ENCODE assay signal across 8 mouse cellular contexts in genomic region chr5:52189664-52190365, GRCm38 (mm10). TPM values are rescaled to one million over a fixed set of nuclear protein-coding genes. Genes with fewer than 3 reads are reported as not detected.
DNase-seq lines count a peak whose midpoint lies in the region; ATAC-seq and TF ChIP-seq lines count a peak whose summit lies in the region.

No protein-coding gene starts in this region.

- peak overlapping the region; percentile 92 for H3K27ac ChIP-seq in forebrain, embryonic 16.5 days (ENCODE audit: low read length)
- peak overlapping the region; percentile 84 for H3K27ac ChIP-seq in hindbrain, embryonic 11.5 days (ENCODE audit: low read depth, low read length)
- H3K27ac ChIP-seq in limb, embryonic 12.5 days = peak overlapping the region; percentile 95
- peak overlapping the region; percentile 91 for H3K27ac ChIP-seq in midbrain, embryonic 12.5 days (replicated peaks)
- H3K27ac ChIP-seq in spleen, adult 2 months (ENCODE audit: insufficient read depth, low read length) = peak overlapping the region; percentile 90

- no peak; the same call in 1 of the 2 replicates for TF ChIP-seq POLR2A in spleen, adult 2 months (IDR thresholded peaks at IDR 0.05; ENCODE audit: low read depth, low read length)

- peaks cover 27% of the 10 kb centered on the region for H3K4me1 ChIP-seq in forebrain, embryonic 16.5 days (replicated peaks; ENCODE audit: control insufficient read depth, insufficient read depth, low read length)
- peaks cover 3% of the 10 kb centered on the region; the same call in 1 of the 2 replicates for H3K4me1 ChIP-seq in hindbrain, embryonic 11.5 days (replicated peaks; ENCODE audit: control insufficient read depth, insufficient read depth, low read length)
- H3K4me1 ChIP-seq in limb, embryonic 12.5 days (replicated peaks) = peaks cover 18% of the 10 kb centered on the region
- H3K4me1 ChIP-seq in midbrain, embryonic 12.5 days = peaks cover 28% of the 10 kb centered on the region
- peaks cover 9% of the 10 kb centered on the region; the same call in 1 of the 2 replicates for H3K4me1 ChIP-seq in spleen, adult 2 months (ENCODE audit: control insufficient read depth, insufficient read depth, insufficient read length)

- under 1% methylated on average over 63 of the region's 63 CpGs for WGBS in forebrain, embryonic 16.5 days
- under 1% methylated on average over 54 of the region's 63 CpGs for WGBS in hindbrain, embryonic 11.5 days
- under 1% methylated on average over 63 of the region's 63 CpGs for WGBS in limb, embryonic 12.5 days
- WGBS in midbrain, embryonic 12.5 days = under 1% methylated on average over 45 of the region's 63 CpGs
- 1% methylated on average over 62 of the region's 63 CpGs for whole genome bisulfite sequencing in spleen, adult 2 months

- H3K4me2 ChIP-seq in forebrain, embryonic 16.5 days (ENCODE audit: low read length) = peak overlapping the region; percentile 95
- peak overlapping the region; percentile 68 for H3K4me2 ChIP-seq in hindbrain, embryonic 11.5 days (replicated peaks; ENCODE audit: low read depth, low read length)
- peak overlapping the region; percentile 84 for H3K4me2 ChIP-seq in limb, embryonic 12.5 days
- H3K4me2 ChIP-seq in midbrain, embryonic 12.5 days (replicated peaks) = peak overlapping the region; percentile 77

- intact Hi-C loops in heart, postnatal 25 days (cut with DNase I) = loop anchor here (10.0 kb wide), 1 partner anchor 285 kb away; the partner anchor contains the start of gene Ccdc149

- peak overlapping the region; percentile 96 for H3K4me3 ChIP-seq in forebrain, embryonic 16.5 days (replicated peaks; ENCODE audit: low read length)
- peak overlapping the region; percentile 96 for H3K4me3 ChIP-seq in hindbrain, embryonic 11.5 days (ENCODE audit: low read depth, low read length)
- H3K4me3 ChIP-seq in limb, embryonic 12.5 days (replicated peaks) = peak overlapping the region; percentile 96
- peak overlapping the region; percentile 98 for H3K4me3 ChIP-seq in midbrain, embryonic 12.5 days
- H3K4me3 ChIP-seq in spleen, adult 2 months (ENCODE audit: extremely low read depth, insufficient read depth, insufficient read length) = peak overlapping the region; percentile 91

- H3K9me3 ChIP-seq in forebrain, embryonic 16.5 days (ENCODE audit: control insufficient read depth, low read length) = no peaks in the 10 kb centered on the region
- no peaks in the 10 kb centered on the region for H3K9me3 ChIP-seq in hindbrain, embryonic 11.5 days (ENCODE audit: control insufficient read depth, low read length)
- H3K9me3 ChIP-seq in limb, embryonic 12.5 days = no peaks in the 10 kb centered on the region
- no peaks in the 10 kb centered on the region for H3K9me3 ChIP-seq in midbrain, embryonic 12.5 days

- ATAC-seq in forebrain, embryonic 16.5 days = peak; percentile 82
- peak; percentile 87 for ATAC-seq in hindbrain, embryonic 11.5 days (ENCODE audit: low FRiP score)
- peak; percentile 84 for ATAC-seq in limb, embryonic 12.5 days (ENCODE audit: insufficient number of reproducible peaks, insufficient read depth, low FRiP score, low TSS enrichment, low read depth)
- ATAC-seq in midbrain, embryonic 12.5 days (ENCODE audit: low FRiP score, low read depth) = peak; percentile 86

- TF ChIP-seq CTCF in spleen, adult 2 months (IDR thresholded peaks at IDR 0.05; ENCODE audit: extremely low read depth, insufficient read depth, insufficient read length, insufficient replicate concordance) = no peak

- no peaks in the 10 kb centered on the region for H3K36me3 ChIP-seq in forebrain, embryonic 16.5 days (ENCODE audit: control insufficient read depth, insufficient read depth)
- H3K36me3 ChIP-seq in hindbrain, embryonic 11.5 days (ENCODE audit: control insufficient read depth, insufficient read depth, low read length) = no peaks in the 10 kb centered on the region
- no peaks in the 10 kb centered on the region for H3K36me3 ChIP-seq in limb, embryonic 12.5 days
- no peaks in the 10 kb centered on the region for H3K36me3 ChIP-seq in midbrain, embryonic 12.5 days
- H3K36me3 ChIP-seq in spleen, adult 2 months (ENCODE audit: control insufficient read depth, insufficient read depth, low read length) = no peaks in the 10 kb centered on the region

- peak; percentile 96 for DNase-seq in heart, adult 11 months
- DNase-seq in heart, postnatal 25 days (ENCODE audit: low spot score) = no peak
- DNase-seq in c-Kit-negative CD71-positive TER-119-positive erythroid progenitor cells, embryonic 14.5 days (ENCODE audit: low read depth, low spot score) = peak; percentile 41
- DNase-seq in hindbrain, embryonic 11.5 days (ENCODE audit: low spot score) = peak; percentile 66
- peak; percentile 49 to 57 for DNase-seq in spleen, adult 2 months (ENCODE audit: low read depth in 1 of 2, low spot score in 2 of 2)

- H3K27me3 ChIP-seq in forebrain, embryonic 16.5 days (replicated peaks; ENCODE audit: control insufficient read depth, insufficient read depth, low read length) = no peaks in the 10 kb centered on the region
- H3K27me3 ChIP-seq in hindbrain, embryonic 11.5 days (ENCODE audit: control insufficient read depth, insufficient read depth, low read length) = no peaks in the 10 kb centered on the region
- no peaks in the 10 kb centered on the region for H3K27me3 ChIP-seq in limb, embryonic 12.5 days
- H3K27me3 ChIP-seq in midbrain, embryonic 12.5 days = no peaks in the 10 kb centered on the region
- H3K27me3 ChIP-seq in spleen, adult 2 months (ENCODE audit: control insufficient read depth, insufficient read depth, low read length) = no peaks in the 10 kb centered on the region

- H3K9ac ChIP-seq in forebrain, embryonic 16.5 days (replicated peaks; ENCODE audit: low read depth, low read length) = peak overlapping the region; percentile 98
- H3K9ac ChIP-seq in hindbrain, embryonic 11.5 days (ENCODE audit: low read depth, low read length) = peak overlapping the region; percentile 97
- H3K9ac ChIP-seq in limb, embryonic 12.5 days (replicated peaks) = peak overlapping the region; percentile 100
- peak overlapping the region; percentile 97 for H3K9ac ChIP-seq in midbrain, embryonic 12.5 days (replicated peaks)

RNA-seq across cellular contexts. Expression of gene Dhx15, which starts 0.5 kb away (rescaled TPM):
- 10 to 100 TPM; 49.8 to 58.4 TPM for total RNA-seq in heart, postnatal 25 days (2021)
- polyA plus RNA-seq in forebrain, embryonic 16.5 days (2015; fragmentation: Nextera tagmentation; extraction: Ambion mirVana) = 169 and 188 TPM in 2 replicates
- 103 TPM in 2 replicates for polyA plus RNA-seq in hindbrain, embryonic 11.5 days (2014; fragmentation: Nextera tagmentation; extraction: Ambion mirVana)
- 200 and 205 TPM in 2 replicates for polyA plus RNA-seq in limb, embryonic 12.5 days (2016; fragmentation: Nextera tagmentation; extraction: Ambion mirVana)
- 195 and 199 TPM in 2 replicates for polyA plus RNA-seq in midbrain, embryonic 12.5 days (2016; fragmentation: Nextera tagmentation; extraction: Ambion mirVana)
- polyA plus RNA-seq in spleen, adult 2 months (2012; rRNA removed) = 27.8 and 31.3 TPM in 2 replicates
